Mouse (Mus musculus) left cerebral cortex, postnatal 4 days (tissue): ENCODE results near the gene D10Wsu102e. TPM values are rescaled to one million over a fixed set of nuclear protein-coding genes. Genes with fewer than 3 reads are reported as not detected.
A peak's percentile ranks its signal among the peaks of the same experiment; 100 is the strongest.

Source experiments
- DNase-seq: peaks from one replicate; pipeline ENCODE4 v3.0.0-alpha.2; 2022
- intact Hi-C: fragments of 180-260 bp; cut with DNase I; formaldehyde crosslinking; loops from one replicate; pipeline ENCODE4 v1.15.1; 2025
- total RNA-seq, 2 experiments: library from RNA; stranded (reverse); gene quantifications; 2 replicates each; pipeline ENCODE4 v1.2.3; 2021

Gene D10Wsu102e
- total RNA-seq = 1 to 10 TPM; 4.1 to 5.3 TPM

DNA sequence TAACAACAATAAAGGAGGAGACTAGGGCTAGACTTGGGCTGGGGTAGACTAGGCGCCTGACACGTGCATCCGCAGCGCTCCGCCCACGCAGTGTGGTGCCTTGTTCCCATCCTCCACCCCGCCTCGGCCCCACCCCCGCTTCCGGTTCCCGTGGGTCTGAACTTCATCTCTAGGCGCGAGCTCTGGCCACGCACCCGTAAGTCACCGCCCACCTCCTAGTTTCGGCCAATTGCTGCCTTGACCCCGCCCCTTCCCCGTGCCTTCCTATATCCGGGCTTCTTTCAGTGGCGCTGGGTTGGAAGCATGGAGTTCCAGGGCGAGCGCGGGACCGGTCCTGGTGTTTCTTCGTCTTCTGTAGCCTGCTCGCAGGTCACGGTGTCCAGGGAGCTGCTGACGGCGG is at the start of gene D10Wsu102e:
D10Wsu102e (plus strand) TSS at position 266 of the 400 bp plus-strand sequence.
- peak; percentile 98 for DNase-seq
- intact Hi-C loops = loop anchor here (5.0 to 10.0 kb wide), 2 partner anchors 135 to 167 kb away; no protein-coding TSS in a partner anchor

DNA sequence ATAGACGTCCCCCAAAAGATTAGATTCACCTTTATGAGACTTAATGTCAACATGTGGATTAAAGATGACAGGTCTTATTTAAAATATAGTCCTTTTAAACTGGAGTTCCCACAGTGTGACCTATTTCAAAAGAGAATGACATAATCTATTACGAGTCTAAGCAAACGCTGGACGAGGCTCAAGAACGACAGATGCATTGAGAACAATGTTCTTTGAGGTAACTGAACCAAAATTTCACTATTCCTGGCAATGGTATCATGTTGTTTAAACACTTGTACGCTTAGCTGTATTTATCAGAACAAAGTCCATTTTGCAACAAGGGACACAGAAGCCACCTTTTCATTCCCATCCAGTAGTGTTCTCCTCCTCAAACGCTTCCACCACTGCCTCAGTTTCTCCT is 49.7 kb upstream of the D10Wsu102e start:
- intact Hi-C loops = no loop called here

DNA sequence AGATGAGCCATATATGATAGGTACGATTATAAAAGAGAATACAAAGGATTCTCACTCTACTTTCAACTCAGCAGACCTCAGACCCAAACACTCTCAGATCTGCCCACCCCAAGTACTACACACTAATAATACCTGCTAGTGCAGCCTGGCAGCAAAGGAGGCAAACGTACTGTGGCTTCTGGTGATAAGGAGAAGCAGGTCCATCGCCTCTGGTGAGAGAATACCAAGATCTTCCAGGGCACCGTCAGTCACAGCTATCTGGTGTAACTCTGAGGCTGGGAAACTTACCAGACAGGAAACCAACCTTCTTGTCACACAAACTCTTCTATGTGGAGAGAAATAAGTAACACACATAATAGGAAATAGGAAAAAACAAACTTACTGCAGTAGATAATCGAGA is 47.0 kb upstream of the D10Wsu102e start:
- intact Hi-C loops = no loop called here
- DNase-seq = no peak

More for the DNA sequence above, 49.7 kb upstream of the D10Wsu102e start:
- no peak for DNase-seq

DNA sequence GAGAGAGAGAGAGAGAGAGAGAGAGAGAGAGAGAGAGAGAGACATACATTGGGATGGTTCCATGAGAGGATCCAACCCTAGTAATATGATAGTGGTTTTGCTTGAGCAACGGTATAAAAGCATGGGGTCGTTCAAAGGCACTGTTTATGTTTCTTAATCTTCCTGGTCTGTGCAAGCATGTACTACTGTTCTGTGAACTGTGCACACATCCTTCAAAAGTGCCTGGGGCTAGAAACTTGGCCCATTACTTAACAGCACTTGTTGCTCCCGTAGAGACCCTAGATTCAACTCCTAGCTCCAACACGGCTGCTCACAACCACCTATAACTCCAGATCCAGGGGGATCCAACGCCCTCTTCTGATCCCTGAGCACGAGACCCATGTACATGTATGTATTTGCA is 39.6 kb upstream of the D10Wsu102e start:
- no peak for DNase-seq
- intact Hi-C loops = no loop called here

DNA sequence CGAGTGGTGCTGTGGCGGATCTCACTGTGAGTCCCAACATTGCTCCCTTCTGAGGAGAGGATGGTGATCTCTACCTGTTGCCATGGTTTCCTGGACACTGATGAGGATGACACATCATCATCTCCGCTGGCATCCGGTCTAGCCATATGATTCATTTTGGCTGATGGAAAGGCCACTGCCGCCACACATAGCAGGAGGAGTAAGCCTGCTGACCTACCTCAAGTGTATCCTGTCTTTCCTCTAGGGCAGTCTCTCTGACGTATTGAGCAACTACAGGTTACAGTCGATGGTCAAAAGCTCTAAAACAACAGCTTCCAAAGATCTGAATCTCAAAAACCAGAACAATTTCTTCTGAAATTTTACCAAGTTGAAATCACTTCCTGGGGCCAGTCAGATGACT is 39.2 kb upstream of the D10Wsu102e start:
- intact Hi-C loops = no loop called here
- no peak for DNase-seq

DNA sequence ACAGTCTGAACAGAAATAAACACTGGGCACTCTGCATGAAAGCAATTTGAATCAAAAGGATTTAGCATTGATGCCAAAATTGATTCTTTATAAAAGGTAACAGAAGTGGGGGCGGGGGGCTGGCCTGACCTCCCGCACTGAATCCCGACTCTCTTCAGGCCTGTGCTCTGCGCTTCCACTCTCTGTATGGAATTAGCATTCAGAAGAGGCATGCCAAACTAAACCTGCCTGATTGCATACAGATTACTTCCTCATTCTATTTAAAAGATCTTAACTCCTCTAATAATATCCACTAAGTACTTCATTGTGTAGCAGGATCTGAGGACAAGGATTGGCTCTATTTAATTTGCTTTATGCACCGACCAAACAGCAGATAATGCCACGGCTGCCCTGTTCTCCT is 38.5 kb upstream of the D10Wsu102e start:
- intact Hi-C loops = no loop called here
- DNase-seq = no peak

DNA sequence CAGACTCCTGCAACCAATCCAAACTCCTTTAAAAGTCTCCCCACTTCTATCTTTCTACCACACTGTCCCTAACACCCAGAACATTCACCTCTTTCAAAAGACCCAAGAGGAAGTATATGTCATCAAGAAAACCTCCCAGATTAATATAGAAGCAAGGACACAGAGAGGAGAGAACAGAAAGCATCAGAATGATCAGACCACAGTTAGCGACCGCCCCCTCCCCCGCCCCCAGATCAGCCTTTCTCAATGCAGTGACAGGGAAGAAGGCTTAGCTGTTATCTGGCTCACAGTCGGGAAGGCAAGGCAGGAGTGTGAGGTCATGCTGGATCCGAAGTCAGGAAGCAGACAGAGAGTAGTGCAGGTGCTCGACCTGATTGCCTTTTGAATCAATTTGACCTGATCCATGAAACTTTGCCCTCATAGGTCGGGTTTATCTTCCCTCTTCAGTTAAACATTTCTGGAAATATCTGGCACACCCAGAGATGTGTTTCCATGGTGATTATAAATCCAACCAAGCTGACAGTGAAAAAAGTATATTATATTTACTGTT is 37.4 kb upstream of the D10Wsu102e start:
- intact Hi-C loops = no loop called here
- no peak for DNase-seq

DNA sequence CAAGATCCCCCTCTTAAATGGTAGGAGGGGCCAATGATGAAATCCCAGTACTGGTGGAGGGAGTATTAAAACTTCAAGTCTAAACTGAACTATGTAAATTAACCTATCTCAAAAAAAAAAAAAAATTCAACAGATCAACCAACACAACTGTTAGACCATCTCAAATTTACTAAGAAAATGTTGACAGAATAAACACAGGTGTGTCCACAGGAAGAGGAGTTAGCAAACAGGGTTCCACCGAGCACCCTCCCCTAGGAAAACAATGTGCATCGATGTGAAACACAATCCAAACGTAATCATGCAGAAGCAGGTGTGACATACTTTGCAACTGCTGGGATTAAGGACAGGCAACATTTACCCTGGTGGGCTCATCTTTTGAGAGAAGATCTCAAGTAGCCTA is 35.1 kb upstream of the D10Wsu102e start:
- no peak for DNase-seq

DNA sequence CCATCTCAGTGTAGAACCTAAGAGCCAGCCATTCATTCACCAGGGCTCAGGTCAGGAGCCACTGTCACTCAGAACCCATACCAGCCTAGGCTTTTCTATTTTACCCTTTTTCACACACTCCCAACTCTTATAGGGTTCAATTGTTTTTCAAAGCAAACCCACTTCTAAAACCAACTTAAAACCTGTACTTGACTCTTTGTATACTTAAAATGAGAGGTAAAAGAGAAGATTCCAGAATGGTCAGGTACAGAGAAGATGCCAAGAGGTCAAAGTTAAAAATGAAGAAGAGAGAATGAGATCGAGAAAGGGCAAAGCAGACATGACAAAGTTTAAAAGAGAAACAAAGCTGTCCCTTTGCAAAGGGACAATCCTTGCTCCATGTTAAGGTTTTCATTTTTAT is 34.1 kb upstream of the D10Wsu102e start:
- intact Hi-C loops = no loop called here
- no peak for DNase-seq

More for the DNA sequence above, 35.1 kb upstream of the D10Wsu102e start:
- intact Hi-C loops = no loop called here

DNA sequence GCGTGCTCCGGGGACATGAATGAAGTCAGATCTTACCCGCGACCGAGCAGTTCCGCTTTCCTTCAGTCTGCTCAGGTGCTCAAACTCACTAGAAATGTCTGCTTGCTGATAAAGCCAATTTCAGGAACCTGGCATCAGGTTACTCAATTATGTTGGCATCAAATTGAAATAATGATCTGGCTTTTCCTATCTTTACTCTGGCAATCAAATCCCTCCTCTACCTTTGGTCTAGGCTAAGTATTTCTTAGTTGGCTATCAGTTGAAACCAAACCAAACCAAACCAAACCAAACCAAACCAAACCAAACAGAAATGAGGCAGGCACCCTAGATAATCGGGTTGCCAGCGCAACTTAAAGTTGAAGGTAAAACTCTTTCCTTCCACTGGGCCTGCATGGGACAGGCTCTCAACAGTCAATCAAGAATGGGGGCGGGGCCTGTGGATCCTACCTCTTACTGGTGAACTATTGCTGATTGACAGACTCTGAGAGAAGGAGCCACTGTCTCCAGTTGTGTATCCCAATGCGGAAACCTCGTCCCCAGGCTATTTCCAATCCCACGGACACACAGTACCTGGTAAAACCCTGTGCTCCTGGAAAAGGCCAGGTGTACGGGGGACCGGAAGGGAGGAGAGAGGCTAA is 33.3 kb upstream of the D10Wsu102e start:
- intact Hi-C loops = no loop called here
- DNase-seq = no peak

DNA sequence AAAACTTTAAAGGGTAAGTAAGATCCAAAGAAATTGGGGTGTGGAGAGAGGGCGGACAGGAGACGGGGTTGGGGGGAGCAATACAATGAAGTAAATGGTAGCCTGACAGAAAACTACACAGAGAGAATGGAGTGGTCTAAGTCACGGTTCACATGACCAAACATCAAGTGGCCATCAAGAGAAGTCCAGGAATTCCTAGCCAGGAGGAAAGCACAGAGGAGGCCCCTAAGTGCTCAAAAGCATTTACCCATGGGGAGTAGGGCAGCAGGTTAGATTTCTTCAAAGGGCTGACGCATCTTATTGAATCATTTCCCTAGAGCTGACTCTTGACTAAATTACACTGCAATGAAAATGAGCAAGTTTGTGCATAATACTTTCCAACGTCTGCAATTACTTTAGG is 31.2 kb upstream of the D10Wsu102e start:
- intact Hi-C loops = no loop called here
- DNase-seq = no peak

DNA sequence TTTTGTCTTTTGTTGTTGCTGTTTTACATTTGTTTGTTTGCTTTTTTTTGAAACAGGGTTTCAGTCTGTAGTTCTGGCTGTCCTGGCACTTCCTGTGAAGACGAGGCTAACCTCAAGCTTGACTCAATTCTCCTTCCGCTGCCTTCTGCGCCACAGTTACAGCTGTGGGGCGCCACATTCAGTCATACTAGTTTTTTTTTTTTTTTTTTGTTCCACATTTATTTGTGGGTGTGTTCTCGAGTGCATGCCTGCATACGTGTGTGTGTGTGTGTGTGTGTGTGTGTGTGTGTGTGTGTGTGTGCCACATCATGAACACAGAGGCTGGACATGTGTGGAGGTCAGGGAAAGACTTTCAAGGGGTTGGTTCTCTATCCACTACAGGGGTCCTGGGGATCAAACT is 29.7 kb upstream of the D10Wsu102e start:
- no peak for DNase-seq
- intact Hi-C loops = no loop called here

DNA sequence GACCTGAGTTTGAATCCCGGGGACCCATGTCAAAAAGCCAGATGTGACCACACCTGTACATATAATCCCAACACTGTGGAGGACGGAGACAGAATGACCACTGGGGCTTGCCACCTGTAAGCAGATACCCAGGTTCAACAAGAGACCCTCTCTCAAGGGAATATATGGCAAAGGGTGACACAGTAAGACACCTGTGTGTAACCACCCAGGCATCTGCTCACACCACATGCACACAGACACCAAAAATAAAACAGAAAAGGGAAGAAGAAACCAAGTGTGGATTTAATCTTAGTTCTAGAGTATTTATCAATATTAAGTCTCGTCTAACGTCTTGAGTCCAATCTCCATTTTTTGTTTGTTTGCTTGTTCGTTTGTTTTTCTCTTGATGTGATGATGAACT is 28.2 kb upstream of the D10Wsu102e start:
- intact Hi-C loops = no loop called here
- no peak for DNase-seq

DNA sequence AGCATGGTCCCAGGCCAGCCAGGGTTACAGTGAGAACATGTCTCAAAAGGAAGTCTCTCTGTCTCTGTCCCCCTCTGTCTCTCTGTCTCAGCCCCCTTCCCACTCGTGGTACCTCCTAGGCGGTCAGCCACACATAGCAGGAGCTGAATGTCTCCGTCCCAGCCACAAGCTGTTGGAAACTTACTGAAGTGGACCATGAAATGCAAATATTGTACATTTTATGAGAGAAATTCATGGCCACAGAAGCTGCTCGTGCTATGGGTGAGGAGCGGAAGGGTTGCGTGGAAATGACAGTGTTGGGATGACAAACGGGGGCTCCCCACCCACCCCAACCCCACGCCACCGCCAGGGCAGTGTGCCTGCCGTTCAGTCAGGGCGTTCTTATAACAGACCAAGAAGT is 27.4 kb upstream of the D10Wsu102e start:
- no peak for DNase-seq
- intact Hi-C loops = no loop called here

DNA sequence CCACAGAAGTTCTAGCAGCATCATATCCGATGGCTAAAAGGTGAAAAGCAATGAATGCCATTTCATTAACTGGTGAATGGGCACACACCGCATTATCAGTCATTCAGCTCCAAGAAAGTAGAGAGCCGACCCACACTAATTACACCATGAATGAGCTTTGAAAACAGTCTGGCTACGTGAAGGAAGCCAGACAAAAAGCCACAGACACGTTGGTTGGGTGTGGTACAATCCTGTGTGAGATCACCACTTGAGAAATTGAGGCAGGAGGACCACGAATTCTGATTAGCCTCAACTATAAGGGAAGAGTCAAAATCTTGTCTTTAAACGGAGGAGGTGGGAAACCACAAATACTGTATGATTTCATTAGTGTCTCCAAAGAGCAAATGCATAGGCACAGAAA is 23.7 kb upstream of the D10Wsu102e start:
- no peak for DNase-seq
- intact Hi-C loops = no loop called here

DNA sequence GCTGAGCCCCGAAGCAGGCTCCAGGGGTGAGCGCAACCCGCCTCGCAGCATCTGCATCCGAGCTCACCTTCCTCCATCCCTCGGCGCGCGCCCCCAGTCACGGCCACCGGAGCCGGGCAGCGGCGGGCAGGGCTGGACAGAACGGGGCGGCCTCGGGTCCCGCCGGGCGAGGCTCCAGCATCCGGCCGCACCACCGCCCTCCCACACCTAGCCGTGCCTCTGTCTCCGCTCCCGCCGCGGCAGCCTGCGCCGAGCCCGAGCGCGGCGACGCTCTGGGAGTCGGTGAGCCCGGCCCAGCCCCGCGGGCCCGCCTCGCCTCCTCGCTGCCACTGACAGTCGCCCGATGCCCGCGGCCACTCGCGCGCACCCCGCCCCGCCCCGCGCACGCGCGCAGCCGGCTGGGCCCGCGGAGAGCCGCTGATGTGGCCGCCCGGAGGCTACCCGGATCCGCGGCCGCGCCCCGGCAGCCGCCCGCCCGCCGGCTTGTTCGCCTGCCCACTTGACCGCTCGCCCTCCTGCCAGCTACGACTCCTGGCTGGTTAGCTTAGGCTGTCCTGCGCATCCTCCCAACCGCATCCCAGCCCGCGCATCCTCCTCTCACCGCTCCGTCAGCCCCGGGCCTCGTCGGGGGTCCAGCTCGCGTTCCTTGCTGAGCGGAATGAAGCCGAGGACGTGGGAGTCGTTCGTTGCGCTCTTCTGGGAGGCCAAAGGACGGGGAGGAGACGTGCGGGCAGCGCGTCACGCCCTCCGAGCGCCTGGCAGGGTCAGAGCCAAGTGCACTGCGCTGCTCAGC is 22.7 kb upstream of the D10Wsu102e start, which contains the start of gene Slc41a2:
Slc41a2 (minus strand) TSS at position 724 of the 793 bp plus-strand sequence.
- intact Hi-C loops = no loop called here
- DNase-seq = peak; percentile 63

DNA sequence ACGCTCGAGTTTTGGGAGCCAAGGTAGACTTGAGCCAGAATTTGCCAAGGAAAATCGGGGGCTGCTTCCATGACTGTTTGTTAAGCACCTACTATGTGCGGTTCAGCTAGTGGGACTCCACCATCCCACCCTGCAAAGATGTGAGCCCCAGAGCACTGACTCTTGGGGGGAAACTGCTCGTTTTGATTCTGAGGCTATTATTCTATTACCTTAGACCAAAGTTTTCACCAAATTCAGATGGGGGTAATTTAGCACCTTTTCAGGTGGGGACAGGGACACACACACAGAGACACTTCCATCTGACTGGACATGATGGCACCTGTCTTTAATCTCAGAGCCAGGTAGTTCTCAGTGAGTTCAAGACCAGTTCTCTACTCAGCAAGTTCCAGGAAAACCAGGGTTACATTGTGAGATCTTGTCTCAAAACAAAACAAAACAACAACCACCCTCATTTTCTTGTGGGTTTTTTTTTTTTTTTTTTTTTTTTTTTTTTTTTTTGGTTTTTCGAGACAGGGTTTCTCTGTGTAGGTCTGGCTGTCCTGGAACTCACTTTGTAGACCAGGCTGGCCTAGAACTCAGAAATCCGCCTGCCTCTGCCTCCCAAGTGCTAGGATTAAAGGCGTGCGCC is 21.9 kb upstream of the D10Wsu102e start:
- intact Hi-C loops = no loop called here

DNA sequence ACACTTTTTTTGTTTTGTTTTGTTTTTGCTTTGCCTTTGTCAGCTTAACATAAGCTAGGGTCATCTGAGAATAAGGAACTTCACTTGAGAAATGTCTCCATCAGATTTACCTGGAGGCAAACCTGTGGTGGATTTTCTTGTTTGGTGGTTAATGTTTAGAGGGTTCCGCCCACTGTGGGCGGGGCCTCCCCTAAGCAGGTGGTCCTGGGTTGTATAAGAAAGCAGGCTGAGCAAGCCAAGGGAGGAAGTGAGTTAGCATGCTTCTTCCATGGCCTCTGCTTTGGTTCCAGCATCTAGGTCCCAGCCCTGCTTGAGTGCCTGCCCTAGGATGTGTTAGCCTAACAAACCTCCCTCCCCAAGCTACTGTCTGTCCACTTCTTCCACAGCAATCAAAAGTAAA is 18.8 kb upstream of the D10Wsu102e start:
- intact Hi-C loops = no loop called here
- no peak for DNase-seq

More for the DNA sequence above, 21.9 kb upstream of the D10Wsu102e start:
- DNase-seq = no peak

DNA sequence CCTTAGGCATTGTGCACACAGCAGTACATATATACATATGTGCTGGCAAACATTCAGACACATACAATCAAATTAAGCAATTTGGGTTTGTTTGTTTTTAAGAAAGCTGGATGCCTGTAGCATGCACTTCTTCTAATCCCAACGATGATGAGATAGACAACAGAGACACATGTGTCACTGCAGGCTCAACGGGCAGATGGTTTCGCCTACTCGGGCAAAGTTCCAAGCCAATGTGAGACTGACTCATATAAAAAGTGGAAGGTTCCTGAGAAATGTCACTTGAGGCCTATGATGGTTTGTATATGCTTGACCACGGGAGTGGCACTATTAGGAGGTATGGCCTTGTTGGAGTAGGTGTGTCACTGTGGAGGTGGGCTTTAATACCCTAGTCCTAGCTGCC is 16.9 kb upstream of the D10Wsu102e start:
- peak; percentile 34 for DNase-seq
- intact Hi-C loops = no loop called here

DNA sequence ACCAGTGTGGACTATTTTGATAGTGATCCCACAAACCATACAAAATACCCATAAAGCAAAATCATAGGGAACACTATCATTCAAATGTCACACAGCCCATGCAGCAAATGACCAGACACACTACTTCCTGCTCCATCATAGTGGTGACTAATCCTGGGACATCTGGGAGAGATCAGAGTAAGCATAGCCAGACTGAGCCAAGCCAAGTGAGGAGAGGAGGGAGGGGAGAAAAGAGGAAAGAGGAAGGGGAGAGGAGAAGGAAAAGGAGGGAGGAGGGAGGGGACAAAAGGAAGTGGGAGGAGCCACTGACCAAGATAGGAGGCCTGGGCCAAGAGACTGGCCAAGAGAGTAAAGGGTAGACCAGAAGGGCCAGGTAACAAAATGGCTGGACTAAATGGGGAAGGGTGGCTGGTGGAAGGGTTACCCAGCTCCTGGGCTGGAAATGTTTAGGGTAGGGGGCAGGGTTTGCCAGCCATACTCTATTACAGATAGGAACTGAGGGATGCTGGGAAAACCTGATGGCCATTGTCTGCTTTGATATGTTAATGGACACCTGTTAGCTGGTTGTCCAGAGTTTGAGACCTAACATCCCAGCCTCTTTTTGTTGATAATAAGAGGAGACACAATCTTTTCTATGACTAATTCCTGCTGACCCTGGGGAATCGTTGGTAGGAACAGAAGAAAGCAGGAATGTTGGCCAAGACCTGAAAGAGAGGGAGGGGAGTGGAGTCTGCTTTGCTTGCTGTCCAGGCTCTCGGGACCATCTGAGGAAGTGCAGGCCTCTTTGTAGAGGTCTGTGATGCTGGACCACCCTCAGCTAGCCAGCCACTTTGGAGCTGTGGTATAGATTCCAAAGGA is 16.0 kb upstream of the D10Wsu102e start:
- DNase-seq = no peak
- intact Hi-C loops = no loop called here
